Mouse (Mus musculus): ENCODE results near the gene BC029722. TPM values are rescaled to one million over a fixed set of nuclear protein-coding genes. Genes with fewer than 3 reads are reported as not detected.
A peak's percentile ranks its signal among the peaks of the same experiment; 100 is the strongest.

Gene BC029722
- polyA plus RNA-seq, 1 experiment from 2014 or later = 9.7 TPM

- no peaks in the 10 kb centered on the region for H3K36me3 ChIP-seq (ENCODE audit: control insufficient read depth, insufficient read depth, low read length)
- H3K9ac ChIP-seq (ENCODE audit: low read depth, low read length) = no peak overlapping the region
- H3K4me1 ChIP-seq (replicated peaks; ENCODE audit: control insufficient read depth, insufficient read depth, low read length) = no peaks in the 10 kb centered on the region
- H3K9me3 ChIP-seq (ENCODE audit: control insufficient read depth, low read length) = no peaks in the 10 kb centered on the region
- H3K27me3 ChIP-seq (ENCODE audit: control insufficient read depth, insufficient read depth, low read length) = no peaks in the 10 kb centered on the region
- no peak overlapping the region for H3K4me3 ChIP-seq (ENCODE audit: low read depth, low read length)
- WGBS = 49% methylated on average over 3 of the region's 3 CpGs
- ATAC-seq (ENCODE audit: low FRiP score) = no peak
- no peak overlapping the region for H3K27ac ChIP-seq (ENCODE audit: low read depth, low read length)
- H3K4me2 ChIP-seq (replicated peaks; ENCODE audit: low read depth, low read length) = no peak overlapping the region
- peak; percentile 30 for DNase-seq (ENCODE audit: low spot score)
Observed at GRCm38 (mm10) chr2:155802761-155803160, 16.5 kb downstream of the BC029722 start.

- Histone ChIP-seq H3K4me3 (ENCODE audit: low read depth, low read length) (no peak overlapping the region), H3K4me1 (replicated peaks; ENCODE audit: control insufficient read depth, insufficient read depth, low read length) (no peaks in the 10 kb centered on the region), H3K9me3 (ENCODE audit: control insufficient read depth, low read length) (no peaks in the 10 kb centered on the region), H3K4me2 (replicated peaks; ENCODE audit: low read depth, low read length) (no peak overlapping the region), H3K27me3 (ENCODE audit: control insufficient read depth, insufficient read depth, low read length) (no peaks in the 10 kb centered on the region), H3K9ac (ENCODE audit: low read depth, low read length) (no peak overlapping the region), H3K27ac (ENCODE audit: low read depth, low read length) (no peak overlapping the region), H3K36me3 (ENCODE audit: control insufficient read depth, insufficient read depth, low read length) (no peaks in the 10 kb centered on the region)
- ATAC-seq (ENCODE audit: low FRiP score) = no peak
- 62% methylated on average over 3 of the region's 3 CpGs for WGBS
- no peak for DNase-seq (ENCODE audit: low spot score)
Observed at GRCm38 (mm10) chr2:155798613-155799012, 20.6 kb downstream of the BC029722 start.

- Histone ChIP-seq H3K9ac (ENCODE audit: low read depth, low read length) (no peak overlapping the region), H3K4me3 (ENCODE audit: low read depth, low read length) (no peak overlapping the region), H3K4me2 (replicated peaks; ENCODE audit: low read depth, low read length) (no peak overlapping the region), H3K4me1 (replicated peaks; ENCODE audit: control insufficient read depth, insufficient read depth, low read length) (no peaks in the 10 kb centered on the region), H3K27ac (ENCODE audit: low read depth, low read length) (no peak overlapping the region), H3K27me3 (ENCODE audit: control insufficient read depth, insufficient read depth, low read length) (no peaks in the 10 kb centered on the region), H3K9me3 (ENCODE audit: control insufficient read depth, low read length) (no peaks in the 10 kb centered on the region), H3K36me3 (ENCODE audit: control insufficient read depth, insufficient read depth, low read length) (no peaks in the 10 kb centered on the region)
- WGBS = 89% methylated on average over 12 of the region's 12 CpGs
- DNase-seq (ENCODE audit: low spot score) (no peak), ATAC-seq (ENCODE audit: low FRiP score) (no peak)
Observed at GRCm38 (mm10) chr2:155794674-155795445, 24.4 kb downstream of the BC029722 start.

- no peaks in the 10 kb centered on the region for H3K9me3 ChIP-seq (ENCODE audit: control insufficient read depth, low read length)
- ATAC-seq (ENCODE audit: low FRiP score) (no peak), DNase-seq (ENCODE audit: low spot score) (no peak)
- no peak overlapping the region for H3K9ac ChIP-seq (ENCODE audit: low read depth, low read length)
- no peaks in the 10 kb centered on the region for H3K27me3 ChIP-seq (ENCODE audit: control insufficient read depth, insufficient read depth, low read length)
- H3K4me2 ChIP-seq (replicated peaks; ENCODE audit: low read depth, low read length) = no peak overlapping the region
- 29% methylated on average over 12 of the region's 12 CpGs for WGBS
- no peaks in the 10 kb centered on the region for H3K4me1 ChIP-seq (replicated peaks; ENCODE audit: control insufficient read depth, insufficient read depth, low read length)
- H3K27ac ChIP-seq (ENCODE audit: low read depth, low read length) = no peak overlapping the region
- no peaks in the 10 kb centered on the region for H3K36me3 ChIP-seq (ENCODE audit: control insufficient read depth, insufficient read depth, low read length)
- H3K4me3 ChIP-seq (ENCODE audit: low read depth, low read length) = no peak overlapping the region
Observed at GRCm38 (mm10) chr2:155792899-155793298, 26.3 kb downstream of the BC029722 start.

GRCm38 (mm10) chr2:155787949-155788931 lies 31.0 kb downstream of the BC029722 start:
- Histone ChIP-seq H3K9me3 (ENCODE audit: control insufficient read depth, low read length) (no peaks in the 10 kb centered on the region), H3K4me3 (ENCODE audit: low read depth, low read length) (no peak overlapping the region), H3K27me3 (ENCODE audit: control insufficient read depth, insufficient read depth, low read length) (no peaks in the 10 kb centered on the region), H3K9ac (ENCODE audit: low read depth, low read length) (no peak overlapping the region), H3K36me3 (ENCODE audit: control insufficient read depth, insufficient read depth, low read length) (no peaks in the 10 kb centered on the region), H3K27ac (ENCODE audit: low read depth, low read length) (no peak overlapping the region), H3K4me1 (replicated peaks; ENCODE audit: control insufficient read depth, insufficient read depth, low read length) (no peaks in the 10 kb centered on the region), H3K4me2 (replicated peaks; ENCODE audit: low read depth, low read length) (no peak overlapping the region)
- ATAC-seq (ENCODE audit: low FRiP score) = no peak
- WGBS = 76% methylated on average over 18 of the region's 18 CpGs
- no peak for DNase-seq (ENCODE audit: low spot score)

- ATAC-seq (ENCODE audit: low FRiP score) (no peak), DNase-seq (ENCODE audit: low spot score) (no peak)
- Histone ChIP-seq H3K4me3 (ENCODE audit: low read depth, low read length) (no peak overlapping the region), H3K9ac (ENCODE audit: low read depth, low read length) (no peak overlapping the region), H3K9me3 (ENCODE audit: control insufficient read depth, low read length) (no peaks in the 10 kb centered on the region), H3K4me2 (replicated peaks; ENCODE audit: low read depth, low read length) (no peak overlapping the region), H3K27me3 (ENCODE audit: control insufficient read depth, insufficient read depth, low read length) (no peaks in the 10 kb centered on the region), H3K36me3 (ENCODE audit: control insufficient read depth, insufficient read depth, low read length) (no peaks in the 10 kb centered on the region), H3K4me1 (replicated peaks; ENCODE audit: control insufficient read depth, insufficient read depth, low read length) (no peaks in the 10 kb centered on the region), H3K27ac (ENCODE audit: low read depth, low read length) (no peak overlapping the region)
- 77% methylated on average over 5 of the region's 5 CpGs for WGBS
Observed at GRCm38 (mm10) chr2:155786905-155787304, 32.3 kb downstream of the BC029722 start.

- Histone ChIP-seq H3K27me3 (ENCODE audit: control insufficient read depth, insufficient read depth, low read length) (no peaks in the 10 kb centered on the region), H3K9me3 (ENCODE audit: control insufficient read depth, low read length) (no peaks in the 10 kb centered on the region), H3K9ac (ENCODE audit: low read depth, low read length) (no peak overlapping the region), H3K27ac (ENCODE audit: low read depth, low read length) (no peak overlapping the region), H3K4me3 (ENCODE audit: low read depth, low read length) (no peak overlapping the region), H3K4me2 (replicated peaks; ENCODE audit: low read depth, low read length) (no peak overlapping the region), H3K36me3 (ENCODE audit: control insufficient read depth, insufficient read depth, low read length) (no peaks in the 10 kb centered on the region), H3K4me1 (replicated peaks; ENCODE audit: control insufficient read depth, insufficient read depth, low read length) (no peaks in the 10 kb centered on the region)
- DNase-seq (ENCODE audit: low spot score) (no peak), ATAC-seq (ENCODE audit: low FRiP score) (no peak)
- 83% methylated on average over 6 of the region's 6 CpGs for WGBS
Observed at GRCm38 (mm10) chr2:155784534-155784933, 34.7 kb downstream of the BC029722 start.

- Histone ChIP-seq H3K36me3 (ENCODE audit: control insufficient read depth, insufficient read depth, low read length) (no peaks in the 10 kb centered on the region), H3K27me3 (ENCODE audit: control insufficient read depth, insufficient read depth, low read length) (0 out of 2 replicates have a peak, but pooled peaks cover 4% of the 10 kb centered on the region), H3K9ac (ENCODE audit: low read depth, low read length) (no peak overlapping the region), H3K4me1 (replicated peaks; ENCODE audit: control insufficient read depth, insufficient read depth, low read length) (0 out of 2 replicates have a peak, but pooled peaks cover 2% of the 10 kb centered on the region), H3K27ac (ENCODE audit: low read depth, low read length) (no peak overlapping the region), H3K4me3 (ENCODE audit: low read depth, low read length) (no peak overlapping the region), H3K9me3 (ENCODE audit: control insufficient read depth, low read length) (no peaks in the 10 kb centered on the region), H3K4me2 (replicated peaks; ENCODE audit: low read depth, low read length) (no peak overlapping the region)
- 90% methylated on average over 3 of the region's 3 CpGs for WGBS
- ATAC-seq (ENCODE audit: low FRiP score) (no peak), DNase-seq (ENCODE audit: low spot score) (no peak)
Observed at GRCm38 (mm10) chr2:155779506-155779905, 39.7 kb downstream of the BC029722 start.
